Mouse (Mus musculus) left cerebral cortex, adult 2 months (tissue): ENCODE measurements at regions not wholly inside any gene's neighbourhood (a gene's known extent, or its start where the extent isn't known, plus 50 kb on each side); places are given as distances from the start of the nearest gene placed in this dataset.

Experiments used
- DNase-seq, 2 experiments: peaks; one replicate each; pipeline ENCODE4 v3.0.0; 2021 to 2022; ENCODE audit warnings: low spot score in 2 of 2, mixed read lengths in 1 of 2; ENCODE audit errors: extremely low spot score in 1 of 2
- H3K27ac ChIP-seq: fragments of 200-600 bp; 2 replicates; pipeline ENCODE4 v1.8.1; 2022
- H3K4me3 ChIP-seq: fragments of 200-600 bp; 2 replicates; pipeline ENCODE4 v1.8.1; 2022
- CTCF ChIP-seq: fragments of 200-600 bp; IDR thresholded peaks from 2 replicates; pipeline ENCODE4 v1.8.1; 2022; ENCODE audit warnings: antibody characterized with exemption, mild to moderate bottlenecking, moderate library complexity
- intact Hi-C: fragments of 180-260 bp; cut with DNase I; formaldehyde crosslinking; loops from one replicate; pipeline ENCODE4 v1.15.1; 2025

- no peak overlapping the region for H3K27ac ChIP-seq
- DNase-seq = no peak
- no peak overlapping the region for H3K4me3 ChIP-seq
- TF ChIP-seq CTCF = no peak
- intact Hi-C loops = no loop called here
These were observed 69.0 kb upstream of the Magi3 start for GRCm38 (mm10) chr3:104288970-104289680.

- Histone ChIP-seq H3K4me3 (no peak overlapping the region), H3K27ac (no peak overlapping the region)
- TF ChIP-seq CTCF = no peak
- no peak for DNase-seq
- intact Hi-C loops = no loop called here
These were observed 67.7 kb upstream of the Magi3 start for GRCm38 (mm10) chr3:104287900-104288299.

- no peak for TF ChIP-seq CTCF
- no peak for DNase-seq
- Histone ChIP-seq H3K27ac (no peak overlapping the region), H3K4me3 (no peak overlapping the region)
- intact Hi-C loops = no loop called here
These were observed 64.8 kb upstream of the Magi3 start for GRCm38 (mm10) chr3:104284961-104285360.

GRCm38 (mm10) chr3:104283855-104284254, 63.7 kb upstream of the Magi3 start:
- no peak for DNase-seq
- no peak for TF ChIP-seq CTCF
- Histone ChIP-seq H3K4me3 (no peak overlapping the region), H3K27ac (peak overlapping the region; percentile 16; the same call in 1 of the 2 replicates)
- intact Hi-C loops = no loop called here

DNA sequence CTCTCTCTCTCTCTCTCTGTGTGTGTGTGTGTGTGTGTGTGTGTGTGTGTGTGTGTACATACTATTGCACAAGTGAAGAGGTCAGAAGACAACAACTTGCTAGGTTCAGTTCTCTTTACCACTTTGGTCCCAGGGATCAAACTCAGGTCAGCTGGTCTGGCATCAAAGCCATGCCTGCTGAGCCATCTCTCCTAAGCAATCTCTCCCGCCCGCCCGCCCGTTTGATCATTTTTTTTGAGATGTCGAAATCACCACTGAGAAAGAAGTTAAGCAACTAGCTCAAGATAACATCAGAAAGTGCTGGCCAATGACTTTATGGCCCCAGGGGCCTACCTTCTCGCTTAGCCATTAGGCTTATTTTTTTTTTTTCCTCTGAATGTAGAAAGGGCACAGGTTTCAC, 59.3 kb upstream of the Magi3 start:
- no peak overlapping the region for H3K27ac ChIP-seq
- H3K4me3 ChIP-seq = no peak overlapping the region
- intact Hi-C loops = no loop called here
- TF ChIP-seq CTCF = no peak
- DNase-seq = no peak

DNA sequence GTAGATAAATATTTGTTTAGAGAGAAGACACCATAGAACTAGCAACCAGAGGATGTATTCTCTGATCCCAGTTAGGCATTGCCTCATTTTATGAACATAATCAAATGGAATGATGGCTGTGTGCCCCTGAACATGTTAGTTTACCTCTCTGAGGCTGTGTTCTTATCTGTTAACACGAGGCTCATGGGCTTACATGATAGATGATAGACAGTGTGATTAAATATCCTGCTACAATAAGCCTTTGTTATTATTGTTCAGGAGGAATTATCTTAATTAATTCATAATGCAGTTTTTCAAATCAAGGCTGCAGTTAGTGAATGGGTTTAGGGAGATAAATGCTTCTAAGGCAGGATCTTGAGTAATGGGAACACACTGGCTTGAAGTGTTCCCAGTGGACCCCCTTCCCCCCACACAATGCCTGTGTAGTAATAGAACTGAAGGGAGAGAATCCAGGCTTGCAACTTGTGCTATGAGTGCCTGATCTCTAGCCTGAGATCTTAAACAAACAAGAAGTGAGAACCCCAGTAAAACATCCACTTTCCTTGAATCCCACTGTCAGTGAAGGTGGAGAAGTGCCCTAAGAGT, 54.6 kb upstream of the Magi3 start:
- TF ChIP-seq CTCF = no peak
- DNase-seq = no peak
- Histone ChIP-seq H3K27ac (no peak overlapping the region), H3K4me3 (no peak overlapping the region)
- intact Hi-C loops = no loop called here

GRCm38 (mm10) chr3:104274084-104274483, 53.9 kb upstream of the Magi3 start:
- intact Hi-C loops = no loop called here

More at GRCm38 (mm10) chr3:104274084-104274483, 53.9 kb upstream of the Magi3 start:
- no peak overlapping the region for H3K27ac ChIP-seq
- no peak for TF ChIP-seq CTCF
- H3K4me3 ChIP-seq = no peak overlapping the region
- no peak for DNase-seq
